Mouse (Mus musculus): ENCODE data around the gene C330007P06Rik. TPM values are rescaled to one million over a fixed set of nuclear protein-coding genes. Genes with fewer than 3 reads are reported as not detected.

C330007P06Rik gene
- polyA plus RNA-seq, 1 experiment, result 6.6 TPM

- no peaks in the 10 kb centered on the region for H3K27me3 ChIP-seq (ENCODE audit: control insufficient read depth, insufficient read depth, insufficient read length)
- peaks cover 18% of the 10 kb centered on the region for H3K79me2 ChIP-seq (ENCODE audit: control insufficient read depth, insufficient read depth)
- H3K36me3 ChIP-seq (ENCODE audit: control insufficient read depth, insufficient read depth), result no peaks in the 10 kb centered on the region
- H3ac ChIP-seq (ENCODE audit: control insufficient read depth, insufficient read length), result no peak overlapping the region
- TF ChIP-seq USF1 (IDR thresholded peaks at IDR 0.05; ENCODE audit: low read depth) (peak; percentile 93), POLR2AphosphoS2 (IDR thresholded peaks at IDR 0.05; ENCODE audit: insufficient read length, low read depth) (no peak), POLR2A (IDR thresholded peaks at IDR 0.05; ENCODE audit: insufficient read length, low read depth) (peak; percentile 13)
- H3K4me2 ChIP-seq (ENCODE audit: low read depth), result peak overlapping the region; percentile 79
- H3K4me3 ChIP-seq, result peak overlapping the region; percentile 38
These were observed 9.9 kb downstream of the C330007P06Rik start for GRCm38 (mm10) chrX:36863766-36864608.

DNA sequence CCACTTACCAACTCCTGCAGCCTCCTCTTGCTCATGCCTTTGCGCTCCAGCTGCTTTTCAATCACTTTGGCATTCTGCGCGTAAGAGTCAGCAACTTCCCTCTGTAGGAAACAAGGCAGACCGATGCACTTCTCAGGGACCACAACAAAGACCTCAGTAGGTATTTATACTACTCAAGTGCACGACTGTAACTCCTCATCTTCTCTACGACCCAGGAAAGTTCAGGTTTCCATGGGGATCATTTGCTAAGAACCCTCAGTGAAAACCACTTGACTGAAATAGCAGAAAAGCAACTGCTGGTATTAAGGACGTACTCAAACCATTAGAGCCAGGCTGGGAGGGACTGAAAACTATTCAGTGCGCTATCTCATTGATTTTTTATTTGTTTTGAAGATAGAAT, 21.3 kb downstream of the C330007P06Rik start:
- no peak overlapping the region for H3ac ChIP-seq (ENCODE audit: control insufficient read depth, insufficient read length)
- H3K4me2 ChIP-seq (ENCODE audit: low read depth), result no peak overlapping the region
- no peaks in the 10 kb centered on the region for H3K79me2 ChIP-seq (ENCODE audit: control insufficient read depth, insufficient read depth)
- no peaks in the 10 kb centered on the region for H3K27me3 ChIP-seq (ENCODE audit: control insufficient read depth, insufficient read depth, insufficient read length)
- no peak for TF ChIP-seq E2F4 (IDR thresholded peaks at IDR 0.05; ENCODE audit: insufficient read depth)
- TF ChIP-seq USF1 (IDR thresholded peaks at IDR 0.05; ENCODE audit: low read depth), result no peak
- TF ChIP-seq MYOD1 (IDR thresholded peaks at IDR 0.05; ENCODE audit: control insufficient read depth in 1 of 3, insufficient read length in 2 of 3, low read depth in 2 of 3), result no peak
- TF ChIP-seq SRF (IDR thresholded peaks at IDR 0.05; ENCODE audit: control insufficient read depth, insufficient read length, low read depth), result no peak
- TF ChIP-seq MYOG (IDR thresholded peaks at IDR 0.05; ENCODE audit: control insufficient read depth in 1 of 3, insufficient read depth in 1 of 3, insufficient read length in 2 of 3, low read depth in 2 of 3), result no peak
- TF ChIP-seq CEBPB (IDR thresholded peaks at IDR 0.05; ENCODE audit: insufficient read depth, poor library complexity, severe bottlenecking), result no peak
- no peak for TF ChIP-seq REST (IDR thresholded peaks at IDR 0.05; ENCODE audit: insufficient read depth, insufficient read length)
- no peak for TF ChIP-seq POLR2A (IDR thresholded peaks at IDR 0.05; ENCODE audit: insufficient read length, low read depth)
- TF ChIP-seq TCF12 (IDR thresholded peaks at IDR 0.05; ENCODE audit: insufficient read depth, poor library complexity, severe bottlenecking), result no peak
- TF ChIP-seq MAX (IDR thresholded peaks at IDR 0.05; ENCODE audit: low read depth), result no peak
- no peak for TF ChIP-seq POLR2AphosphoS2 (IDR thresholded peaks at IDR 0.05; ENCODE audit: insufficient read length, low read depth)
- TF ChIP-seq TCF3 (IDR thresholded peaks at IDR 0.05; ENCODE audit: insufficient read length, low read depth), result no peak
- no peak overlapping the region for H3K4me3 ChIP-seq
- no peaks in the 10 kb centered on the region for H3K36me3 ChIP-seq (ENCODE audit: control insufficient read depth, insufficient read depth)

DNA sequence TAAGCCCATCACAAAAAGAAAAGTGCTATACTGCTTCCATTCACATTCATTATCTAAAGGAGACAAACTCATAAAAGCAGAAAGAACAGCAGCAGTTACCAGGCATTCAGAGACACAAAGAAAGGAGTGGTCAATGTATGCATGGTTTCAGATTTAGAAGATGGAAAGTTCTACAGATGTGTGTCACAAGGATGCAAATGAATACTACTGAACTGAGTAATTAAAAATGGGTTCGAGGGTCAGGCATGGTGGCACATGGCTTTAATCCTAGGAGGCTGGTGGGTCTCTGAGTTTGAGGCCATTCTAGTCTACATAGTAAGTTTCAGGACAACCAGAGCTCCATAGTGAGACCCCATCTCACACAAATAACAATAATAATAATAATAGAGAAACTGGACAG, 26.8 kb downstream of the C330007P06Rik start:
- TF ChIP-seq E2F4 (IDR thresholded peaks at IDR 0.05; ENCODE audit: insufficient read depth) (no peak), TCF12 (IDR thresholded peaks at IDR 0.05; ENCODE audit: insufficient read depth, poor library complexity, severe bottlenecking) (no peak), POLR2A (IDR thresholded peaks at IDR 0.05; ENCODE audit: insufficient read length, low read depth) (no peak), POLR2AphosphoS2 (IDR thresholded peaks at IDR 0.05; ENCODE audit: insufficient read length, low read depth) (no peak), MYOD1 (IDR thresholded peaks at IDR 0.05; ENCODE audit: control insufficient read depth in 1 of 3, insufficient read length in 2 of 3, low read depth in 2 of 3) (no peak), SRF (IDR thresholded peaks at IDR 0.05; ENCODE audit: control insufficient read depth, insufficient read length, low read depth) (no peak), MYOG (IDR thresholded peaks at IDR 0.05; ENCODE audit: control insufficient read depth in 1 of 3, insufficient read depth in 1 of 3, insufficient read length in 2 of 3, low read depth in 2 of 3) (no peak), CEBPB (IDR thresholded peaks at IDR 0.05; ENCODE audit: insufficient read depth, poor library complexity, severe bottlenecking) (no peak)
- no peak overlapping the region for H3K4me3 ChIP-seq
- H3ac ChIP-seq (ENCODE audit: control insufficient read depth, insufficient read length), result no peak overlapping the region
- no peak overlapping the region for H3K4me2 ChIP-seq (ENCODE audit: low read depth)
- no peaks in the 10 kb centered on the region for H3K36me3 ChIP-seq (ENCODE audit: control insufficient read depth, insufficient read depth)
- H3K79me2 ChIP-seq (ENCODE audit: control insufficient read depth, insufficient read depth), result no peaks in the 10 kb centered on the region
- no peaks in the 10 kb centered on the region for H3K27me3 ChIP-seq (ENCODE audit: control insufficient read depth, insufficient read depth, insufficient read length)

DNA sequence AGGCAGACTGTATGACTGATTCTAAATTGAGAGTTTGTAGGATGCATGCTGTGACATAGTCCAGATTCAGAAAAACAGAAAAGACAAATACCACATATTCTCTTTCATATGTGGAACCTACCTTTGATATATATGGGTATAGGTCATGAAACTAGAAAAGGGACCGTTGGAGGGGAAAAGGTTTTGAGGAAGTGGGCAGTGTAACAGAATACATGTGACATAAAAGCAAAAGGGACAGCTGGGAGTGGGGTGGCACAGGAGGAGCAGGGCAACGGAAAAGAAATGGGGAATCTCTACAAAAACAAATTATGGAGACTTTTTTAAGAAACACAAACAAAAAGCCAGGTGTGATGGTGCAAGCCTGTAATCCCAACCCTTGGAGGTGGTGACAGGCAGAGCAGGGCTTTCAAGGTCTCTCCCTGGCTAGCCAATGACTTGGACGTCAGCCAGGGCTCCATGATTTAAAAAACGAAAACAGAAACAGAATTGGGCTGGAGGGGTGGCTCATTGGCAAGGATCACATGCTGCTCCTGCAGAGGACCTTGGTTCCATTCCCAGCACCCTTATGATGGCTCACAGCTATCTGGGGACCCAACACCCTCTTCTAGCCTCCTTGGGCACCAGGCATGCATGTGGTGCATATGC, 30.4 kb downstream of the C330007P06Rik start:
- no peaks in the 10 kb centered on the region for H3K27me3 ChIP-seq (ENCODE audit: control insufficient read depth, insufficient read depth, insufficient read length)
- no peaks in the 10 kb centered on the region for H3K79me2 ChIP-seq (ENCODE audit: control insufficient read depth, insufficient read depth)
- H3ac ChIP-seq (ENCODE audit: control insufficient read depth, insufficient read length), result no peak overlapping the region
- H3K4me2 ChIP-seq (ENCODE audit: low read depth), result no peak overlapping the region
- TF ChIP-seq POLR2A (IDR thresholded peaks at IDR 0.05; ENCODE audit: insufficient read length, low read depth) (no peak), TCF12 (IDR thresholded peaks at IDR 0.05; ENCODE audit: insufficient read depth, poor library complexity, severe bottlenecking) (no peak), POLR2AphosphoS2 (IDR thresholded peaks at IDR 0.05; ENCODE audit: insufficient read length, low read depth) (no peak), MYOD1 (IDR thresholded peaks at IDR 0.05; ENCODE audit: control insufficient read depth in 1 of 3, insufficient read length in 2 of 3, low read depth in 2 of 3) (no peak), MYOG (IDR thresholded peaks at IDR 0.05; ENCODE audit: control insufficient read depth in 1 of 3, insufficient read depth in 1 of 3, insufficient read length in 2 of 3, low read depth in 2 of 3) (no peak), MAX (IDR thresholded peaks at IDR 0.05; ENCODE audit: low read depth) (no peak), E2F4 (IDR thresholded peaks at IDR 0.05; ENCODE audit: insufficient read depth) (no peak), REST (IDR thresholded peaks at IDR 0.05; ENCODE audit: insufficient read depth, insufficient read length) (no peak), SRF (IDR thresholded peaks at IDR 0.05; ENCODE audit: control insufficient read depth, insufficient read length, low read depth) (no peak), TCF3 (IDR thresholded peaks at IDR 0.05; ENCODE audit: insufficient read length, low read depth) (no peak), USF1 (IDR thresholded peaks at IDR 0.05; ENCODE audit: low read depth) (no peak), CEBPB (IDR thresholded peaks at IDR 0.05; ENCODE audit: insufficient read depth, poor library complexity, severe bottlenecking) (no peak)
- H3K36me3 ChIP-seq (ENCODE audit: control insufficient read depth, insufficient read depth), result no peaks in the 10 kb centered on the region
- no peak overlapping the region for H3K4me3 ChIP-seq

All from myocyte (in vitro differentiated cells).